Mouse (Mus musculus): ENCODE data around the gene Rfx8. TPM values are rescaled to one million over a fixed set of nuclear protein-coding genes. Genes with fewer than 3 reads are reported as not detected.
A peak's percentile ranks its signal among the peaks of the same experiment; 100 is the strongest.

The Rfx8 gene
- polyA plus RNA-seq, 1 experiment from 2014 or later, result not detected

DNA sequence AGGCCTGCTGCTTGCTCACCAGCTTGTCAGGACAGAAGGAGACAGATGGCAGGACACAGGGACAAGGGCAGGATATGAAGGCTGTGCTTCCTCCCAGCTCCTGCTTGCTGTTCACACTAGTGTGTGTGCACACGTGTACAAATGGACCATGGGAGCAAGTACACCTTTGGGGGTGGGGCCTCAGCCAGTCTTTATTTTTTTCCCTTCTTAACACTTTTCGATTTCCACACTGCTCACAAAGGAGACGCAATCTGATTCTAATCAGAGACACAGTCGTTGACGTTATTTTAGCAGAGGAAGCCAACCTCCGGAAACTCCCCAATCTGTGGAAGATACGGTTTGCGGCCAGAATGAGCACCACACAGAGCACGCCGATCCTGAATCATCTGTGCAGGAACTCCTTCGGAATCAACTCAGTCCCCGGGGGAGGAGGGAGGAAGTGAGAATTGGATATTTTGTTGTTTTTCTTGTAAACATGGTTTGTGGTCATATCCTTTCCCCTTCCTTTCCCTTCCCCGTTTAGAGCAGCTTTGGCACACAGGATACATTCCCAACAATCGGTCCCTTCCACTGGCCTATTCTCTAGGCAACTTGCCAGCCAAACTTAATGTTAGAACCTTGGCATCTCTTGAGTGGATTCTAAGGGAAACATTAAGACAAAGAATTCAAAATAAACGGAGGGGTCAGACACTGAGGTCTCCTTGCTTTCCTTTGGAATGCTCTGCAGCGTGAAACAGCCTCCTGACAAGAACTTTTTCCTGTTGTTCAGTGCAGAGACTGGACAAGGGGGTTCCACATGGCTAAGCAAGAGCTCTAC lies 6.7 kb downstream of the Rfx8 start:
- TF ChIP-seq CTCF (IDR thresholded peaks at IDR 0.05), result no peak
- ChIA-PET POLR2A (no interaction called here), CTCF (interaction anchor here (0.6 kb wide), 1 partner anchor 705 kb away, joined by 3 read pairs; no protein-coding TSS in a partner anchor)
- ATAC-seq (peak; percentile 40), DNase-seq (ENCODE audit: low read depth, low spot score) (no peak)
- in situ Hi-C loops (cut with MboI; ENCODE audit: low pct_unique_long_range_greater_than_20kb), result no loop called here
- H3K27me3 ChIP-seq, result no peaks in the 10 kb centered on the region

DNA sequence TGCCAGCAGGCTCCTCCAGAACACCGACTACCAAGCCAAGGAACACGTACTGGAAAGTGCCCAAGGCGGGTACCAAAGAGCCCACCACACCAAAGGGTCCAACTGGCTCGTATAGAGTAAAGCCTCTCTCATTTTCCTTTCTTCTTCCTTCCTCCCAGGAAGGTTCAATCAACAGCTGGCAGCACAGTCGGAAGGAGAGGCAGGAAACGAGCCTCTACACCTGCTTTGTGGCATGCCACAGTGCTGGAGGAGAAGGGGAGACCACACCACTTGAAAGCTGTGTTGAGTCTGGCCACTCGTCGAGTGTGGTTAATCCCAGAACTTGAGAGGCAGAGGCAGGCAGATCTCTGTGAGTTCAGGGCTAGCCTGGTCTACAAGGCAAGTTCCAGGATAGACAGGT lies 7.5 kb downstream of the Rfx8 start:
- CTCF ChIA-PET, result interaction anchor here (0.6 kb wide), 1 partner anchor 706 kb away, joined by 3 read pairs; no protein-coding TSS in a partner anchor
- H3K27me3 ChIP-seq, result no peaks in the 10 kb centered on the region
- POLR2A ChIA-PET, result no interaction called here
- no peak for TF ChIP-seq CTCF (IDR thresholded peaks at IDR 0.05)
- in situ Hi-C loops (cut with MboI; ENCODE audit: low pct_unique_long_range_greater_than_20kb), result no loop called here
- ATAC-seq (no peak), DNase-seq (ENCODE audit: low read depth, low spot score) (no peak)

DNA sequence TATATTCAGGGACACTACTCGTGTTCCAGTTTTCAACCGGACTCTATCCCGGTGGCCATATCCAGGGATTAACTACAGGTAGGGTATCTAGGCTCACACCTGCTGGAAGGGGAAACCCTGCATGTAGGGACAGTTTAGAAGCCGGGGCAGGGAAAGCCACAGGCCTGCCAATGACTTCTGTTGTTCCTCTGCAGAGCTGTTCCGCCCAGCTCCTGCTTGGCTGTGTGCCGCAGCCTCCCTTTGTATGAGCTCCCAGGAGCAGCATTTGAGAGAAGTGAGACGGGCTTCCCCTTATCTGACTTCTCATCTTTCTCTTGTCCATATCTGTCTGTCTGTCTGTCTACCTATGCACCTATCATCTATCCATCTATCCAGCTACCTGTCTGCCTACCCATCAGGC lies 8.5 kb downstream of the Rfx8 start:
- ChIA-PET POLR2A (no interaction called here), CTCF (no interaction called here)
- ATAC-seq (no peak), DNase-seq (ENCODE audit: low read depth, low spot score) (no peak)
- no peak for TF ChIP-seq CTCF (IDR thresholded peaks at IDR 0.05)
- in situ Hi-C loops (cut with MboI; ENCODE audit: low pct_unique_long_range_greater_than_20kb), result no loop called here
- H3K27me3 ChIP-seq, result no peaks in the 10 kb centered on the region

DNA sequence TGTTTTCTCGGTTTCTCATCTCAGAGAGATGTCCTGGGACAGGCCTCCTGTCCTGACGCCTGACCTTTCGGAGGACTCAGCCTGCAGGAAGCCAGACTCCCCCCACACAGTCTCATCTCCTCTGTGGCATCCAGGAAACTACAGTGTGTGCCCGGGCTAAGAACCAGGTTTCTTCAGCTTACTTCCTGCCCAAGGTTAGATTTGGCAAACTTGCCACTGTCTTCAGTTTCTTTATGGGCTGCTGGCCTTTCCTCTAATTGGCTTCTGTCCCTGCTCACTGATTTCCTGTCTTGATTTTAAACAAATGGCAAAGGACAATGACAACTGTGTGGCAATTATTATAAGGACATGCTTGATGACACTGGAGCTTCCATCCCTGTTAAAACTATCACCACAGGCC lies 10.2 kb downstream of the Rfx8 start:
- POLR2A ChIA-PET, result no interaction called here
- no peak for ATAC-seq
- no peaks in the 10 kb centered on the region for H3K27me3 ChIP-seq
- in situ Hi-C loops (cut with MboI; ENCODE audit: low pct_unique_long_range_greater_than_20kb), result no loop called here
- CTCF ChIA-PET, result no interaction called here
- TF ChIP-seq CTCF (IDR thresholded peaks at IDR 0.05), result no peak
- no peak for DNase-seq (ENCODE audit: low read depth, low spot score)

DNA sequence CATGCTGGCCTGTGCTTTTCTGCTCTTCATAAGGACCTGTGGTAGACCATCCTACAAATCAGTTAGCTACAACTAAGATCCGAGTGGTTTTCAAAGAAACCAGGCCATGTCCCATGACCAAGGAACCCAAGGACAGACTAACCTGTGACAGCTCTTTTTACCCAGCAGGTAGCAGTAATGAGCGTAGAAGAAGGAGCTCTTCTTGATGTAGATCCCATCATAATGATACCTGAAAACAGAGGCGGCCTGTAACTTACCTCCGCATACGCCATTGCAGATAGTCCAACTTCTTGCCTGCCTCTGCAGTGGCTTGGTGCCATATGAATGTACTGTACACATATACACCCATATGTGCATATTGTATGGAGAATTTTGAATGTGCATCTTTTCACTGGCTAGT lies 10.8 kb downstream of the Rfx8 start:
- ATAC-seq (no peak), DNase-seq (ENCODE audit: low read depth, low spot score) (no peak)
- H3K27me3 ChIP-seq, result no peaks in the 10 kb centered on the region
- no peak for TF ChIP-seq CTCF (IDR thresholded peaks at IDR 0.05)
- in situ Hi-C loops (cut with MboI; ENCODE audit: low pct_unique_long_range_greater_than_20kb), result no loop called here
- POLR2A ChIA-PET, result no interaction called here
- CTCF ChIA-PET, result no interaction called here

DNA sequence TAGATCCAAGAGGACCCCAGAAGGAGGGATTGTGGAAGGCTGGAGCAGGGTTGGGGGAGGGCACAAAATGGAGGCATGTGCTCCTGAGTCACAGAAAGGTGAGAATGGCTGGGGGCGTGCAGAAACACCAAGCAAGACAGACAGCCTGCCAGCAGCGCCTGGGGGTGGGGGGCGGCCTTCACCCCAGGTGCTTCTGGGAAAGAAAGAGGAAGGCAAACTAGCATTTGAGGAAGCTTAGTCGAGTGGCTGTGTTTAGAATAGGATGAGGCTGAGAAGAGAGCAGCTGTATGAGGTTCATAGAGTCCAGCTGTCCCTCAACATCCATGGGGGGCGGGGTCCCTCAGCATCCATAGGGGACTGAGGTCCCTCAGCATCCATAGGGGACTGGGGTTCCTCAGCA lies 12.0 kb downstream of the Rfx8 start:
- in situ Hi-C loops (cut with MboI; ENCODE audit: low pct_unique_long_range_greater_than_20kb), result no loop called here
- DNase-seq (ENCODE audit: low read depth, low spot score) (no peak), ATAC-seq (no peak)
- ChIA-PET CTCF (interaction anchor here (0.6 kb wide), 1 partner anchor 10 kb away, joined by 3 read pairs; no protein-coding TSS in a partner anchor), POLR2A (interaction anchor here (0.6 to 0.8 kb wide), 2 partner anchors 15 to 51 kb away, joined by 3 read pairs; no protein-coding TSS in a partner anchor)
- H3K27me3 ChIP-seq, result no peaks in the 10 kb centered on the region
- no peak for TF ChIP-seq CTCF (IDR thresholded peaks at IDR 0.05)

DNA sequence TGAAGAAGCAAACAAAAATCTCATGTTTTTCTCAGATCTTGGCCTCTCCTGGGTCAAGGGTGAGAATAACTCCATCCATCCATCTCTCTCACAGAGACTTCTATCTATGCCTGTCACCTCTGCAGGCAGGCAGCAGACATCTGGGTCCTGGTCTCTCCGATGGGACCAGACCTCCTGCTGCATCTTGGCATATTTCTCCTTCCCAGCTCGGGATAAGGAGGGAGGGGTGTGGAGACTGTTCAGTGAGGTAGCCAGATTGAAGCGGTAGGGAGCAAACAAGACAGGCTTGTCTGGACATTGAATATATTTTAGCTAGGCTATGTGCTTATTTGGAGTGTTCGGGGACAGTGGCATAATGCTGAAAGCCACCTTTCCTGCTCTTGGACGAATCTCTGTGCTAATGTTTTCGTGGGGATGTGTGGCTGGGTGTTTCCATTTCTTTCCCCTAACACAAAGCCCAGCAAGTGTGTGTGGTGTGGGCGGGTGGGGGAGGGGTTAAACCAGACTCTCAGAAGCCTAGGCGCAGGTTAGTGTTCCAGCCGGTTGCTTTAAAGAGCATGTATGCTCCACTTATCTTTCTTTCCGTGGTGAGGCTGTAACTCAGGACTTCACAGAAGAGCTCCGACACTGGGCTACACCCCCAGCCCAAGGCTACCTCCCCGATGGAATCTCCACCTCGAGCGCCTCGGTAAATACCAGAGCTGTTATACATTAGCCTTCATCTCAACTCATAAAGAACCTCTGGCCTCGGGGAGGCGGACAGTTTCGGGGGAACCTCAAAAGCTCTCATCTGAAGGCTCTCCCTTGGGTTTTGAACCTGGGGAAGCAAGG lies 18.4 kb downstream of the Rfx8 start:
- TF ChIP-seq CTCF (IDR thresholded peaks at IDR 0.05), result no peak
- CTCF ChIA-PET, result interaction anchor here (0.9 kb wide), 1 partner anchor 16 kb away, joined by 4 read pairs; no protein-coding TSS in a partner anchor
- in situ Hi-C loops (cut with MboI; ENCODE audit: low pct_unique_long_range_greater_than_20kb), result no loop called here
- no peak for DNase-seq (ENCODE audit: low read depth, low spot score)
- POLR2A ChIA-PET, result no interaction called here
- no peak for ATAC-seq
- no peaks in the 10 kb centered on the region for H3K27me3 ChIP-seq

DNA sequence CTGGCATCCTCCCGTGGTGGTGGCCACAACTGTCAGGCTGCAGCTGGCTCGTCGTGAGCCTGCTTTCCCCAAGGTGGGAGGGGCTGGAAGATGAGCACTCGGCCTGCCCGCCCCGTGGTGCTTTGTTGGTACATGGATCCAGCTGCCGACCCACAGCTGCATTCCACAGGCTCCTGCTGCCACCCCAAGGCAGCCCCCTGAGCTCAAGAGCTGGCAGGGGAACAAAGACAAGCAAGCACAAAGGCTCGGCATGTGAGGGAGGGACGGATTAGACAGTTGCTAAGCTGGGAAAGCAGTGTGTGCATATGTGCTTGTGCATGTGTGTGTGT lies 19.6 kb downstream of the Rfx8 start:
- no peaks in the 10 kb centered on the region for H3K27me3 ChIP-seq
- TF ChIP-seq CTCF (IDR thresholded peaks at IDR 0.05), result no peak
- ATAC-seq (no peak), DNase-seq (ENCODE audit: low read depth, low spot score) (no peak)
- in situ Hi-C loops (cut with MboI; ENCODE audit: low pct_unique_long_range_greater_than_20kb), result no loop called here
- ChIA-PET CTCF (no interaction called here), POLR2A (no interaction called here)

DNA sequence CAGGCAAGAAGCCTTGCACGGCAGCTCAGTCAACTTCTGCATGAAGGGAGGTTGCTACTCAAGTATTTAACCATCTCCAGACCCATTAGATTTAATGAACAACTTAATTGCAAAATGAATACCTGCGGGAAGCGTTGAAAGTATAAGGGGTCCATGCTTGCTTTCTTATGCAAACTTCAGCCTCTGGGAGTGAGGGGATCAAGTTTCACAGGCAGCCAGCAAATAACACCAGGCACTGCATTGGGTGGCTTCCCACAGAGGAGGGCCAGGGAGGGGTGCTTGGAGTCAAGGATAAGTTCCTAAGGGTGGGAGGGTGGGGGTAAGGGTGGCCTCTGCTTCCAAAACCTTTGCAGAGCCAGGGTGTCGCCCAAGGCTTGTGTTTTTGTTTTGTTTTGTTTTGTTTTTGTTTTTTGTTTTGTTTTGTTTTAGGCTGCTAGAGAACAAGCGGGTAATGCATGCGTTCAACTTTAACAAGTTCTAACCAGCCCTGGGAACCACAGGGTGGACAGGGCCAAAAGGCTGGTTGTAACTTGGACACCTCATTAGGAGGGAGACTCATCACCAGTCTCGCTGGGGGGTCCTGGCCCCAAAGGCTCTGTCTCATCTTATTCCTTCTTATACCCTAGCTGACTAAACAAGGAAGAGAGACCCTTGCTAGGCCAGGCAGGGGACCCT lies 20.1 kb downstream of the Rfx8 start:
- H3K27me3 ChIP-seq, result no peaks in the 10 kb centered on the region
- ATAC-seq, result peak; percentile 69
- peak; percentile 53 for DNase-seq (ENCODE audit: low read depth, low spot score)
- CTCF ChIA-PET, result no interaction called here
- POLR2A ChIA-PET, result no interaction called here
- no peak for TF ChIP-seq CTCF (IDR thresholded peaks at IDR 0.05)
- in situ Hi-C loops (cut with MboI; ENCODE audit: low pct_unique_long_range_greater_than_20kb), result no loop called here

DNA sequence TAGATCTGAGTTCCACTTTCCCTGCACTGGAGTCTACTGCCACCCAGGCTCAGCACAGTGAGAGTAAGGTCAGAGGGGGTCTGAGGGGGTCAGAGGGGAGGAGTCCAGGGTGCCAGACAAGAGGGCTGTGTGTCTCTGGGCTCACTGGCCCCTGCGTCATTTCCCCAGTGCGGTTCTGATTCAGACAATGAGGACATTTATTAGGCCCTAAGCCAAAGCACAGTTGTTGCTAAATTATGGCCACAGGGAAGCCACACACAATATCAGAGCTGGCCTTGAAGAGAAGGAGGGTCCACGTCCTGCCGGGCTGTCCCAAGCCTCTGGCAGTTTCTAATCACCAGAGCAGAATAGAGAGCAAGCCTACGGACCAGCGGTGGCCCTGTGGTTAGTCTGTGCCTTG lies 22.3 kb downstream of the Rfx8 start:
- TF ChIP-seq CTCF (IDR thresholded peaks at IDR 0.05), result no peak
- ATAC-seq (no peak), DNase-seq (ENCODE audit: low read depth, low spot score) (no peak)
- CTCF ChIA-PET, result no interaction called here
- in situ Hi-C loops (cut with MboI; ENCODE audit: low pct_unique_long_range_greater_than_20kb), result loop anchor here (5.0 kb wide), 1 partner anchor 54 kb away; no protein-coding TSS in a partner anchor
- no peaks in the 10 kb centered on the region for H3K27me3 ChIP-seq
- POLR2A ChIA-PET, result no interaction called here

All from Patski (cell line).